ENCODE assay signal across 9 mouse cellular contexts in the genomic region with DNA sequence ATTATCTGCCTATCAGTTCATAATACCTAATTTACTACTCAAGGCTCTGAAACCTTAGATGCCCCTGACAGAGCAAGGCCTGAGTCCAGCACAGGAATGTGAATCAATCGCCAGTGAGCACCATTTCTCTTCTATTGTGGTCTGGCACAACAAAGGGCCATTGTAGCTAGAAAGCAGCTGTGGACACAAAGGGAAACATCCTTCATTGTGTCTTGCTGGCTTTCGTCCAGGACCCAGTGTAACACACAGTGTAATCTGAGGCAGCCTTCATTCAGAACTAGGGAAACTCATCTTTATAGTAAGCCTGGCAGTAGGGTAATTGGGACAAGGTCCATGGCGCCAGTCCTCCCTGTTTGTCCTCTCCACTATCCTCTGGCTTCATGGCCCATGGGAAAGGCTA.
DNase-seq lines count a peak whose midpoint lies in the region; ATAC-seq and TF ChIP-seq lines count a peak whose summit lies in the region.
"Had no signal": no experiment of that assay in that cellular context is flagged by ENCODE, and none has a peak within 500 bp of the region (broad histone marks: within the 10 kb centered on the region; RNA-seq: fewer than 3 reads in every experiment).

No protein-coding gene starts in this region.

- H3K4me2 ChIP-seq in limb, embryonic 14.5 days (replicated peaks; ENCODE audit: low read depth, low read length, severe bottlenecking): no peak overlapping the region
- no peak overlapping the region for H3K4me2 ChIP-seq in hindbrain, embryonic 12.5 days (replicated peaks)
- no peak overlapping the region for H3K4me2 ChIP-seq in neural tube, embryonic 11.5 days (ENCODE audit: low read depth)
- H3K4me2 ChIP-seq: limb, embryonic 12.5 days had no signal

- H3K36me3 ChIP-seq in limb, embryonic 14.5 days (ENCODE audit: control insufficient read depth, insufficient read depth, low read length): no peaks in the 10 kb centered on the region
- no peaks in the 10 kb centered on the region for H3K36me3 ChIP-seq in limb, embryonic 10.5 days
- H3K36me3 ChIP-seq in hindbrain, embryonic 12.5 days: no peaks in the 10 kb centered on the region
- no peaks in the 10 kb centered on the region for H3K36me3 ChIP-seq in neural tube, embryonic 11.5 days (ENCODE audit: control insufficient read depth, insufficient read depth, low read length)
- H3K36me3 ChIP-seq: limb, embryonic 12.5 days had no signal

- H3K4me3 ChIP-seq in limb, embryonic 14.5 days (replicated peaks; ENCODE audit: low read length): no peak overlapping the region
- no peak overlapping the region for H3K4me3 ChIP-seq in limb, embryonic 10.5 days
- no peak overlapping the region for H3K4me3 ChIP-seq in hindbrain, embryonic 12.5 days
- H3K4me3 ChIP-seq in neural tube, embryonic 11.5 days (ENCODE audit: low read depth, low read length): no peak overlapping the region
- H3K4me3 ChIP-seq: limb, embryonic 12.5 days had no signal

- no peak overlapping the region for H3K27ac ChIP-seq in limb, embryonic 14.5 days (replicated peaks; ENCODE audit: low read depth, low read length)
- H3K27ac ChIP-seq in limb, embryonic 10.5 days: no peak overlapping the region
- no peak overlapping the region; the same call in 1 of the 2 replicates for H3K27ac ChIP-seq in hindbrain, embryonic 12.5 days
- H3K27ac ChIP-seq in neural tube, embryonic 11.5 days (ENCODE audit: low read depth, low read length): no peak overlapping the region
- H3K27ac ChIP-seq: limb, embryonic 12.5 days had no signal

- no peaks in the 10 kb centered on the region for H3K4me1 ChIP-seq in limb, embryonic 14.5 days (ENCODE audit: control insufficient read depth, insufficient read depth, low read length)
- H3K4me1 ChIP-seq in limb, embryonic 10.5 days: no peaks in the 10 kb centered on the region
- peaks cover 10% of the 10 kb centered on the region; the same call in 1 of the 2 replicates for H3K4me1 ChIP-seq in hindbrain, embryonic 12.5 days
- H3K4me1 ChIP-seq in neural tube, embryonic 11.5 days (ENCODE audit: control insufficient read depth, insufficient read depth, low read length): 0 out of 2 replicates have a peak, but pooled peaks cover 4% of the 10 kb centered on the region
- H3K4me1 ChIP-seq: limb, embryonic 12.5 days had no signal

- H3K27me3 ChIP-seq in limb, embryonic 14.5 days (ENCODE audit: control insufficient read depth, insufficient read depth, low read length): no peaks in the 10 kb centered on the region
- H3K27me3 ChIP-seq in limb, embryonic 10.5 days (ENCODE audit: low read depth, poor library complexity, severe bottlenecking): no peaks in the 10 kb centered on the region
- no peaks in the 10 kb centered on the region for H3K27me3 ChIP-seq in hindbrain, embryonic 12.5 days
- no peaks in the 10 kb centered on the region for H3K27me3 ChIP-seq in neural tube, embryonic 11.5 days (ENCODE audit: control insufficient read depth, insufficient read depth, low read length)
- H3K27me3 ChIP-seq: limb, embryonic 12.5 days had no signal

- H3K9me3 ChIP-seq in limb, embryonic 14.5 days (ENCODE audit: control insufficient read depth, low read length): no peaks in the 10 kb centered on the region
- H3K9me3 ChIP-seq in limb, embryonic 10.5 days (replicated peaks): no peaks in the 10 kb centered on the region
- no peaks in the 10 kb centered on the region for H3K9me3 ChIP-seq in hindbrain, embryonic 12.5 days (replicated peaks)
- H3K9me3 ChIP-seq in neural tube, embryonic 11.5 days (ENCODE audit: control insufficient read depth, low read length): no peaks in the 10 kb centered on the region
- H3K9me3 ChIP-seq: limb, embryonic 12.5 days had no signal

- ATAC-seq in limb, embryonic 14.5 days (ENCODE audit: low FRiP score, low read depth): no peak
- ATAC-seq in hindbrain, embryonic 12.5 days (ENCODE audit: low FRiP score): peak; percentile 57
- ATAC-seq in neural tube, embryonic 11.5 days (ENCODE audit: insufficient read depth, low FRiP score, low TSS enrichment): no peak

- H3K9ac ChIP-seq in limb, embryonic 14.5 days (ENCODE audit: low read depth, low read length, severe bottlenecking): no peak overlapping the region
- H3K9ac ChIP-seq in hindbrain, embryonic 12.5 days: no peak overlapping the region
- no peak overlapping the region for H3K9ac ChIP-seq in neural tube, embryonic 11.5 days (ENCODE audit: low read length)
- H3K9ac ChIP-seq: limb, embryonic 12.5 days had no signal

- 84% methylated on average over 3 of the region's 3 CpGs for WGBS in limb, embryonic 14.5 days
- WGBS in limb, embryonic 10.5 days: 81% methylated on average over 3 of the region's 3 CpGs
- WGBS in hindbrain, embryonic 12.5 days: 36% methylated on average over 3 of the region's 3 CpGs
- 41% methylated on average over 3 of the region's 3 CpGs for WGBS in neural tube, embryonic 11.5 days

- no peak for TF ChIP-seq POLR2A in limb, embryonic 14.5 days (IDR thresholded peaks at IDR 0.05; ENCODE audit: borderline replicate concordance, extremely low read depth, insufficient read depth, insufficient read length)

- DNase-seq in cerebellum, adult 11-12 months: peak; percentile 13
- DNase-seq in cerebellum, postnatal 4 days (ENCODE audit: low spot score in 2 of 2): no peak
- DNase-seq in limb, embryonic 14.5 days (ENCODE audit: low spot score): peak; percentile 8
- no peak for DNase-seq in limb, embryonic 10.5 days (ENCODE audit: low spot score)
- peak; percentile 42 for DNase-seq in neural tube, embryonic 11.5 days (ENCODE audit: low spot score)
- DNase-seq in kidney, postnatal 25 days: no peak
- DNase-seq in heart, postnatal 4 days: no peak

Comparison
In these comparisons a context has a peak if more than half of its experiments do, and no peak if none do; other contexts are left out.
1. DNase-seq: peak in cerebellum, adult 11-12 months (single experiment), limb, embryonic 14.5 days (single experiment) and neural tube, embryonic 11.5 days (single experiment); none in cerebellum, postnatal 4 days (0 of 2), limb, embryonic 10.5 days (single experiment), kidney, postnatal 25 days (0 of 2) and heart, postnatal 4 days (single experiment).